Mouse (Mus musculus): ENCODE results near the gene Col11a2. TPM values are rescaled to one million over a fixed set of nuclear protein-coding genes. Genes with fewer than 3 reads are reported as not detected.

Col11a2 gene
- polyA plus RNA-seq, 1 experiment, result 0.56 TPM

GRCm38 (mm10) chr17:34037241-34037640 is 2.0 kb upstream of the Col11a2 start:
- TF ChIP-seq TAL1 (IDR thresholded peaks at IDR 0.05; ENCODE audit: low read length), result no peak
- Histone ChIP-seq H3K4me1 (ENCODE audit: control insufficient read depth) (peaks cover 35% of the 10 kb centered on the region), H3K27me3 (ENCODE audit: control insufficient read depth) (peaks cover 35% of the 10 kb centered on the region), H3K4me3 (replicated peaks) (no peak overlapping the region), H3K9me3 (ENCODE audit: control insufficient read depth, low read length) (no peaks in the 10 kb centered on the region), H3K36me3 (ENCODE audit: control insufficient read depth) (peaks cover 47% of the 10 kb centered on the region)

- no peak overlapping the region for H3K4me3 ChIP-seq (replicated peaks)
- no peaks in the 10 kb centered on the region for H3K9me3 ChIP-seq (ENCODE audit: control insufficient read depth, low read length)
- peaks cover 44% of the 10 kb centered on the region for H3K36me3 ChIP-seq (ENCODE audit: control insufficient read depth)
- H3K27me3 ChIP-seq (ENCODE audit: control insufficient read depth), result peaks cover 35% of the 10 kb centered on the region
- TF ChIP-seq TAL1 (IDR thresholded peaks at IDR 0.05; ENCODE audit: low read length), result no peak
- TF ChIP-seq GATA1 (IDR thresholded peaks at IDR 0.05; ENCODE audit: low read length), result no peak
- H3K4me1 ChIP-seq (ENCODE audit: control insufficient read depth), result peaks cover 23% of the 10 kb centered on the region
These were observed 797 bp upstream of the Col11a2 start for GRCm38 (mm10) chr17:34038440-34038839.

GRCm38 (mm10) chr17:34039562-34040450 is 569 bp downstream of the Col11a2 start:
- Histone ChIP-seq H3K9me3 (ENCODE audit: control insufficient read depth, low read length) (no peaks in the 10 kb centered on the region), H3K27me3 (ENCODE audit: control insufficient read depth) (peaks cover 35% of the 10 kb centered on the region), H3K4me1 (ENCODE audit: control insufficient read depth) (peaks cover 14% of the 10 kb centered on the region), H3K36me3 (ENCODE audit: control insufficient read depth) (peaks cover 32% of the 10 kb centered on the region), H3K4me3 (replicated peaks) (no peak overlapping the region)
- TF ChIP-seq GATA1 (IDR thresholded peaks at IDR 0.05; ENCODE audit: low read length) (no peak), TAL1 (IDR thresholded peaks at IDR 0.05; ENCODE audit: low read length) (no peak)

- TF ChIP-seq TAL1 (IDR thresholded peaks at IDR 0.05; ENCODE audit: low read length) (no peak), GATA1 (IDR thresholded peaks at IDR 0.05; ENCODE audit: low read length) (no peak)
- Histone ChIP-seq H3K4me1 (ENCODE audit: control insufficient read depth) (no peaks in the 10 kb centered on the region), H3K4me3 (replicated peaks) (no peak overlapping the region), H3K27me3 (ENCODE audit: control insufficient read depth) (peaks cover 12% of the 10 kb centered on the region), H3K36me3 (ENCODE audit: control insufficient read depth) (no peaks in the 10 kb centered on the region), H3K9me3 (ENCODE audit: control insufficient read depth, low read length) (peaks cover 7% of the 10 kb centered on the region)
These were observed 6.7 kb downstream of the Col11a2 start for GRCm38 (mm10) chr17:34045941-34046340.

GRCm38 (mm10) chr17:34047404-34048050 is 8.3 kb downstream of the Col11a2 start:
- no peak overlapping the region for H3K4me3 ChIP-seq (replicated peaks)
- no peaks in the 10 kb centered on the region for H3K36me3 ChIP-seq (ENCODE audit: control insufficient read depth)
- no peaks in the 10 kb centered on the region for H3K27me3 ChIP-seq (ENCODE audit: control insufficient read depth)
- H3K9me3 ChIP-seq (ENCODE audit: control insufficient read depth, low read length), result peaks cover 7% of the 10 kb centered on the region
- H3K4me1 ChIP-seq (ENCODE audit: control insufficient read depth), result no peaks in the 10 kb centered on the region
- TF ChIP-seq GATA1 (IDR thresholded peaks at IDR 0.05; ENCODE audit: low read length) (no peak), TAL1 (IDR thresholded peaks at IDR 0.05; ENCODE audit: low read length) (no peak)

GRCm38 (mm10) chr17:34057224-34057623 is 18.0 kb downstream of the Col11a2 start:
- Histone ChIP-seq H3K36me3 (ENCODE audit: control insufficient read depth) (no peaks in the 10 kb centered on the region), H3K9me3 (ENCODE audit: control insufficient read depth, low read length) (no peaks in the 10 kb centered on the region), H3K4me3 (replicated peaks) (no peak overlapping the region), H3K27me3 (ENCODE audit: control insufficient read depth) (no peaks in the 10 kb centered on the region), H3K4me1 (ENCODE audit: control insufficient read depth) (no peaks in the 10 kb centered on the region)
- TF ChIP-seq TAL1 (IDR thresholded peaks at IDR 0.05; ENCODE audit: low read length), result no peak

GRCm38 (mm10) chr17:34068864-34069263 is 29.6 kb downstream of the Col11a2 start:
- Histone ChIP-seq H3K27me3 (ENCODE audit: control insufficient read depth) (no peaks in the 10 kb centered on the region), H3K9me3 (ENCODE audit: control insufficient read depth, low read length) (no peaks in the 10 kb centered on the region), H3K4me3 (replicated peaks) (no peak overlapping the region), H3K4me1 (ENCODE audit: control insufficient read depth) (no peaks in the 10 kb centered on the region), H3K36me3 (ENCODE audit: control insufficient read depth) (no peaks in the 10 kb centered on the region)
- TF ChIP-seq GATA1 (IDR thresholded peaks at IDR 0.05; ENCODE audit: low read length), result no peak
- no peak for TF ChIP-seq TAL1 (IDR thresholded peaks at IDR 0.05; ENCODE audit: low read length)

- no peaks in the 10 kb centered on the region for H3K4me1 ChIP-seq (ENCODE audit: control insufficient read depth)
- H3K9me3 ChIP-seq (ENCODE audit: control insufficient read depth, low read length), result no peaks in the 10 kb centered on the region
- H3K4me3 ChIP-seq (replicated peaks), result no peak overlapping the region
- H3K27me3 ChIP-seq (ENCODE audit: control insufficient read depth), result peaks cover 15% of the 10 kb centered on the region
- H3K36me3 ChIP-seq (ENCODE audit: control insufficient read depth), result no peaks in the 10 kb centered on the region
- TF ChIP-seq GATA1 (IDR thresholded peaks at IDR 0.05; ENCODE audit: low read length), result no peak
- TF ChIP-seq TAL1 (IDR thresholded peaks at IDR 0.05; ENCODE audit: low read length), result no peak
These were observed 32.9 kb downstream of the Col11a2 start for GRCm38 (mm10) chr17:34072091-34072490.

GRCm38 (mm10) chr17:34075271-34075670 is 36.0 kb downstream of the Col11a2 start:
- Histone ChIP-seq H3K4me3 (replicated peaks) (no peak overlapping the region), H3K36me3 (ENCODE audit: control insufficient read depth) (no peaks in the 10 kb centered on the region), H3K4me1 (ENCODE audit: control insufficient read depth) (peaks cover 6% of the 10 kb centered on the region), H3K27me3 (ENCODE audit: control insufficient read depth) (peaks cover 19% of the 10 kb centered on the region), H3K9me3 (ENCODE audit: control insufficient read depth, low read length) (no peaks in the 10 kb centered on the region)
- TF ChIP-seq GATA1 (IDR thresholded peaks at IDR 0.05; ENCODE audit: low read length) (no peak), TAL1 (IDR thresholded peaks at IDR 0.05; ENCODE audit: low read length) (no peak)

Measured in erythroblast, embryonic 14.5 days (primary cell).